Mouse (Mus musculus): ENCODE measurements around the gene Npas2. TPM values are rescaled to one million over a fixed set of nuclear protein-coding genes. Genes with fewer than 3 reads are reported as not detected.

Npas2 gene
- polyA plus RNA-seq, 1 experiment from 2014 or later: 1.8 TPM

DNA sequence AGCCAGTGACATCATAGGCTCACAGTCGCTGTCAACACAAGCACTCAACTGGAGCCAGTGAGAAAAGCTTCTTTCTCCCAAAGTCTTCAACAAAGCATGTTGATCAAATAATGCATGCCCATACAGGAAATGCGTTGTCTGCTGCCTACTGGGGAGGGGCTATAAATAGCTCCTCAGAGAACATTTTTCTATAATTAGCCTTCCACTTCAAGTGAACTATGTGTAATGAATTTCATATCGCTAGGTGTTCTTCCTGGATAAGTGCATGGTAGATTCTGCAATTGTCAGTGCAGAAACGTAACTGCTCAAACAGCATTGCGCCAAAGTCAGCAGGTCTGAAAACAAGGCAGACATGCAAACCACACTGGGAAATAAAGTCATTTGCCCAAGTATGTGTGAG, 7.7 kb upstream of the Npas2 start:
- H3K27ac ChIP-seq (ENCODE audit: low read length): peak overlapping the region; percentile 76
- peaks cover 10% of the 10 kb centered on the region; the same call in 1 of the 2 replicates for H3K4me1 ChIP-seq (ENCODE audit: control insufficient read depth, insufficient read depth, low read length)
- no peaks in the 10 kb centered on the region for H3K27me3 ChIP-seq (ENCODE audit: control insufficient read depth, insufficient read depth, low read length)
- H3K4me3 ChIP-seq (replicated peaks; ENCODE audit: low read length): no peak overlapping the region
- H3K9ac ChIP-seq (ENCODE audit: low read length): no peak overlapping the region
- no peaks in the 10 kb centered on the region for H3K9me3 ChIP-seq (replicated peaks; ENCODE audit: control insufficient read depth, low read length)
- H3K4me2 ChIP-seq (ENCODE audit: low read depth, low read length): no peak overlapping the region
- ATAC-seq (ENCODE audit: insufficient read depth, low FRiP score): no peak
- no peaks in the 10 kb centered on the region for H3K36me3 ChIP-seq (ENCODE audit: control insufficient read depth, insufficient read depth, low read length)
- WGBS: 63% methylated on average over 5 of the region's 5 CpGs

DNA sequence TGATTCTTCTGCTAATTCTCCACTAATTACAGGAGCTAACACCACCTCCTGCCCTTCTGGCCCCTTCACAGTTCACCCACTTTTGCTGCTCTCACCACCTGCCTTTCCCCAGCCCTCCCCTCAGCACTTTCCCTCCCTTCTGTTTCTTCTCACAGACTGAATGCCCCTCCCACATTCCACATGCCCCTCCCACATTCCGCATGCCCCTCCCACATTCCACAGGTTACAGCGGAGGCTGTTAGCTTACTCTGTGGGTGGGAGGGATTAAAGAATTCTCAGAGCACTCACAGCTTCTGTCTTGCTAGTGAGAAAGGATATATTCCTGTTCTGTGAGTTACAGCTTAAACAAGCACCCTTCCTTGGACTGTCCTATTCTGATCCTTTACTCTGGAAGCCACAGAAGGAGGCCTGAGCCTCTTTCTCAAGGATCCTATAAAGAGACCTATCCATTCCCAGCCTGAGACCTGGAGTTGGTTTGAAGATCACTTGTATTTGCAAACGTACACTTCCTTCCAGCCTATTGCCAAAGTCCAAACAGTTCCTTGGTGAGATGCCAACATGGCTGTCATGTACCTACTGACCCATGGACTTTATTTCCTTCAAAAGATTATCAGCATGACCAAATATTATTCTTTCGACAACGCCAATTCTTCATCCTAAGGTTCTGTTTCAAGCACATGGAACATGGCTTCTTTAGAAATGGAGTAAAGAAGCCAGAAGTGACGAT, 6.7 kb upstream of the Npas2 start:
- no peak overlapping the region for H3K4me3 ChIP-seq (replicated peaks; ENCODE audit: low read length)
- no peaks in the 10 kb centered on the region for H3K9me3 ChIP-seq (replicated peaks; ENCODE audit: control insufficient read depth, low read length)
- peak; percentile 86 for ATAC-seq (ENCODE audit: insufficient read depth, low FRiP score)
- peak overlapping the region; percentile 76 for H3K27ac ChIP-seq (ENCODE audit: low read length)
- peaks cover 10% of the 10 kb centered on the region; the same call in 1 of the 2 replicates for H3K4me1 ChIP-seq (ENCODE audit: control insufficient read depth, insufficient read depth, low read length)
- no peaks in the 10 kb centered on the region for H3K36me3 ChIP-seq (ENCODE audit: control insufficient read depth, insufficient read depth, low read length)
- no peak overlapping the region for H3K4me2 ChIP-seq (ENCODE audit: low read depth, low read length)
- 37% methylated on average over 6 of the region's 6 CpGs for WGBS
- no peak overlapping the region for H3K9ac ChIP-seq (ENCODE audit: low read length)
- no peaks in the 10 kb centered on the region for H3K27me3 ChIP-seq (ENCODE audit: control insufficient read depth, insufficient read depth, low read length)

DNA sequence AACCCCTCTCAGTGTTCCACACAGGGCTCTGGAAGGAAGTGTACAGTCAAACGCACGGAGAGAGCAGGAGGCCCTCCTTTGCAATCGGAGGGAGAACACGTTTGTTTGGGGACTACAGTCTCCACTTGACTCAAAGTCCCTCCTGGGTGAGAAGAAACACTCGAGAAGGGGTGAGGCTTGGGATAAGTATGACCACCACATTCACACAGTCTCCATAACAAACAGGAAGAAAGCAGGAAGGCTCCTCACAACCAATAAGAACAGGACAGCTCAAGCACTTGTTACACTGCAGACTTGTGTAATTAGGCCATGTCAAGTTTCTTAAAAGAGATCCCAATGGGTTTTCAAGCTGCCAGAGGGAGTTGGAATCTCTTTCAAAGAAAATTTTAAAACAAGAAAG, 2.4 kb upstream of the Npas2 start:
- Histone ChIP-seq H3K4me1 (ENCODE audit: control insufficient read depth, insufficient read depth, low read length) (peaks cover 21% of the 10 kb centered on the region), H3K4me2 (ENCODE audit: low read depth, low read length) (no peak overlapping the region)
- 58% methylated on average over 5 of the region's 5 CpGs for WGBS

DNA sequence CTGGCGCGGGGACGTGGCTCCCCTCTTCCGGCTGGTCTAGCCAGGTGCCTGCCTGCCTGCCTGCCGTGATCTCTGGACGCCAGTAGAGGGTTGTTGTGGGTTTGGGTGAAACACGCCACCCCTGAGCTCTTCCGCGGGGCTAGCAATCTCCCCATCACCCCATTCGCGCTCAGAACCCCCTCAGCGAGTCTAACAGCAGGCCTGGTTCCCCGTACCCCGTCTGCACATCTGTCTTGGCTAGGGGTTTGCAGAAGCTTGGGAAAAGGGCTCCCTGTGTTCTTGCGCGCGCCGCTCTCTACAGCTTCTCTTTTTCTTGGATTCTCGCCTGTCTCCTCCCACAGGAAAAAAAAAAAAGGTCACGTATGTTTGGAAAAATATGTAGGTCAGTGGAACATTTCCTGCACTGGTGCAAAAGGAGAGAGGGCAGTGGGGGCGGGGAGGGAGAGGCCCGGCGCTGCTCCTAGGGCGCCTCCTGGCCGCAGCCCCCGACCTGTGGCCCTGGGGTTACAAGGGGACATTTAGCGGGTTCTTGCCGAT, 1.0 kb upstream of the Npas2 start:
- 3% methylated on average over 28 of the region's 28 CpGs for whole genome bisulfite sequencing
- no peaks in the 10 kb centered on the region for H3K36me3 ChIP-seq (ENCODE audit: control insufficient read depth, insufficient read depth, low read length)
- peak overlapping the region; percentile 78 for H3K4me3 ChIP-seq (replicated peaks; ENCODE audit: low read length)
- H3K27ac ChIP-seq (ENCODE audit: low read length): peak overlapping the region; percentile 77
- peak overlapping the region; percentile 100 for H3K4me2 ChIP-seq (ENCODE audit: low read depth, low read length)
- H3K9ac ChIP-seq (ENCODE audit: low read length): peak overlapping the region; percentile 89
- peak; percentile 45; the same call in 1 of the 2 replicates for ATAC-seq (ENCODE audit: insufficient read depth, low FRiP score)
- H3K4me1 ChIP-seq (ENCODE audit: control insufficient read depth, insufficient read depth, low read length): peaks cover 18% of the 10 kb centered on the region
- H3K9me3 ChIP-seq (replicated peaks; ENCODE audit: control insufficient read depth, low read length): no peaks in the 10 kb centered on the region
- H3K27me3 ChIP-seq (ENCODE audit: control insufficient read depth, insufficient read depth, low read length): peaks cover 11% of the 10 kb centered on the region

More for the DNA sequence above, 2.4 kb upstream of the Npas2 start:
- no peak overlapping the region for H3K4me3 ChIP-seq (replicated peaks; ENCODE audit: low read length)
- H3K27me3 ChIP-seq (ENCODE audit: control insufficient read depth, insufficient read depth, low read length): peaks cover 11% of the 10 kb centered on the region
- peak overlapping the region; percentile 24 for H3K27ac ChIP-seq (ENCODE audit: low read length)
- ATAC-seq (ENCODE audit: insufficient read depth, low FRiP score): no peak
- H3K36me3 ChIP-seq (ENCODE audit: control insufficient read depth, insufficient read depth, low read length): no peaks in the 10 kb centered on the region
- no peak overlapping the region for H3K9ac ChIP-seq (ENCODE audit: low read length)
- H3K9me3 ChIP-seq (replicated peaks; ENCODE audit: control insufficient read depth, low read length): no peaks in the 10 kb centered on the region

DNA sequence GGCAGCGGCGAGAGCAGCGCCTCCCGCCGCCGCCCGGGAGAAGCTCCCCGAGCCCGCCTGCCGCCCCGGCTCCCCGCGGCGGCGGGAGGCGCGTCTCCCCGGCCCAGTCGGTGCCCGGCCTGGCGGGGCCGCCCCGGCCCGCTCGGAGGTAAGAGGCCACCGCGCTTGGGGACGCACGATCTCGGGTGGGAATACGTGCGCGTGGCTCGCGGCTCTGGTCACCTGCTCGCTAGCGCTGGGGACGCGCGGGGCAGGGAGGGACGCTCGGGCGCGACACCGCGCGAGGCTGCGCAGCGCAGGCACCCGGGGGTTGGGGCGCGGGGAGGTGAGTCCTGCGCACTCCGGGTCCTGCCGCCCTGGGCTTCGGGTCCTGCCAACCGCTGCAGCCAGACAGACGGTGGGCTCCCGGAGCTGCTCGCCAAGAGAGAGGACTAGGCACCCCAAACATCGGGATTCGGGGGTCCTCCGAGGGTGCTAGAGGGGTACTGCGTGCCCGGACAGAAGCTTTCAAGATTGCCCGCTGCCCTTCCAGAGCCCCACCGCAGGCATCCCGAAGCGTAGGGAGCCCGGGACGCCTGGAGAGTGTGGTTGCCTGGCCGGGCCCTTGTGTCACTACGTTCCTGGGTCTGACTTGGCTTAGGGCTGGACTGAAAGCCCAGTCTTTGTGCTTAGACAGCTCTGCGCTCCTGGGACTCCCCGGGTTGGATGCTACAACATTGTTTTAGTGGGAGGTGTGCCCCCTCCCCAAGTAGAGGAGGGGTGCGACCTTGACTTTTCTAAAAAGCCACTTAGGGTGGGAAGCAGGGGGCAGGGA, 538 bp downstream of the Npas2 start:
- H3K27ac ChIP-seq (ENCODE audit: low read length): peak overlapping the region; percentile 46
- peak; percentile 38; the same call in 1 of the 2 replicates for ATAC-seq (ENCODE audit: insufficient read depth, low FRiP score)
- H3K9me3 ChIP-seq (replicated peaks; ENCODE audit: control insufficient read depth, low read length): no peaks in the 10 kb centered on the region
- 1% methylated on average over 72 of the region's 76 CpGs for WGBS
- peaks cover 18% of the 10 kb centered on the region for H3K4me1 ChIP-seq (ENCODE audit: control insufficient read depth, insufficient read depth, low read length)
- peak overlapping the region; percentile 89 for H3K9ac ChIP-seq (ENCODE audit: low read length)
- peak overlapping the region; percentile 78 for H3K4me3 ChIP-seq (replicated peaks; ENCODE audit: low read length)
- H3K36me3 ChIP-seq (ENCODE audit: control insufficient read depth, insufficient read depth, low read length): no peaks in the 10 kb centered on the region
- peaks cover 11% of the 10 kb centered on the region for H3K27me3 ChIP-seq (ENCODE audit: control insufficient read depth, insufficient read depth, low read length)
- H3K4me2 ChIP-seq (ENCODE audit: low read depth, low read length): peak overlapping the region; percentile 100

DNA sequence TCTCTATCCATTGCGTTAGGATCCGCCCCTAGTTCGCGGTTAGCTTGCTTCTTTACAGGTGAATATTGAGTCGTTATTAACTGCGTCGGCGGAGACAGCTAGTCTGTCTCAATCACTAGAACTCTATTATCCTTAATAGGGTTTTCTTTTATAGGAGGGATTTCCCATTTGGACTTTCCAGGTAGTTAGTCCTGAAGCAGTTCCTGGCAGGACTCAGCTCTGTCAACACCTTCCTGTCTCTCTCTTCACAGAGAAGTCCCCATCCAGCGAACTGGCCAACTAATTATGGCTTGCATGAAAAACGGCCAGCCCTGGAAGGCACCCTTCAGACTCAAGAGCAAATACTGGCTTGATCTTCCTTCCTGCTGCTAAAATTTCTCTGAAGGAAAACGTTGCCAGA, 1.4 kb downstream of the Npas2 start:
- H3K4me3 ChIP-seq (replicated peaks; ENCODE audit: low read length): peak overlapping the region; percentile 78
- no peak overlapping the region for H3K9ac ChIP-seq (ENCODE audit: low read length)
- WGBS: 5% methylated on average over 11 of the region's 11 CpGs
- H3K27ac ChIP-seq (ENCODE audit: low read length): no peak overlapping the region
- H3K9me3 ChIP-seq (replicated peaks; ENCODE audit: control insufficient read depth, low read length): no peaks in the 10 kb centered on the region
- peaks cover 18% of the 10 kb centered on the region for H3K4me1 ChIP-seq (ENCODE audit: control insufficient read depth, insufficient read depth, low read length)
- H3K4me2 ChIP-seq (ENCODE audit: low read depth, low read length): peak overlapping the region; percentile 100
- peaks cover 11% of the 10 kb centered on the region for H3K27me3 ChIP-seq (ENCODE audit: control insufficient read depth, insufficient read depth, low read length)
- no peaks in the 10 kb centered on the region for H3K36me3 ChIP-seq (ENCODE audit: control insufficient read depth, insufficient read depth, low read length)
- no peak for ATAC-seq (ENCODE audit: insufficient read depth, low FRiP score)

DNA sequence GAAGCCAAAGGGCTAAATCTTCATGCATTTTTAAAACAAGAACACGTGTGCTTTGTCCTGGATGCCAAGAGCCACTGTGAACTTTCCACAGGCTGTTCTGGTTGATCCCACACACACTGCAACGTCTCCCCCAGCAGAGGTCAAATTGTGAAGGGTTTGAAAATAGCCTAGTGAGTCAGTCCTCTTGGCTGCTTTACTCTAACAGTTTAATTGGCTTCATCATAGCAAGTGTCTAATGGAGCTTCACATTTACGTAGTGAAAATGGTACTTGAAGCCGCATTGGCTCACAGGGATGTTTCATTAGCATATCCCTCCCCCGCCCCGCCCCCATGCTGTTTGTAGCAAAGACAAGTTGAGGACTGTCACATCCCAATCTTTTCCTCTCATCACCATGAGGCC, 2.6 kb downstream of the Npas2 start:
- no peak overlapping the region for H3K9ac ChIP-seq (ENCODE audit: low read length)
- no peak for ATAC-seq (ENCODE audit: insufficient read depth, low FRiP score)
- WGBS: 37% methylated on average over 6 of the region's 6 CpGs
- no peak overlapping the region for H3K4me2 ChIP-seq (ENCODE audit: low read depth, low read length)
- peaks cover 18% of the 10 kb centered on the region for H3K4me1 ChIP-seq (ENCODE audit: control insufficient read depth, insufficient read depth, low read length)
- peaks cover 11% of the 10 kb centered on the region for H3K27me3 ChIP-seq (ENCODE audit: control insufficient read depth, insufficient read depth, low read length)
- no peak overlapping the region for H3K27ac ChIP-seq (ENCODE audit: low read length)
- no peaks in the 10 kb centered on the region for H3K36me3 ChIP-seq (ENCODE audit: control insufficient read depth, insufficient read depth, low read length)
- no peak overlapping the region for H3K4me3 ChIP-seq (replicated peaks; ENCODE audit: low read length)
- no peaks in the 10 kb centered on the region for H3K9me3 ChIP-seq (replicated peaks; ENCODE audit: control insufficient read depth, low read length)

DNA sequence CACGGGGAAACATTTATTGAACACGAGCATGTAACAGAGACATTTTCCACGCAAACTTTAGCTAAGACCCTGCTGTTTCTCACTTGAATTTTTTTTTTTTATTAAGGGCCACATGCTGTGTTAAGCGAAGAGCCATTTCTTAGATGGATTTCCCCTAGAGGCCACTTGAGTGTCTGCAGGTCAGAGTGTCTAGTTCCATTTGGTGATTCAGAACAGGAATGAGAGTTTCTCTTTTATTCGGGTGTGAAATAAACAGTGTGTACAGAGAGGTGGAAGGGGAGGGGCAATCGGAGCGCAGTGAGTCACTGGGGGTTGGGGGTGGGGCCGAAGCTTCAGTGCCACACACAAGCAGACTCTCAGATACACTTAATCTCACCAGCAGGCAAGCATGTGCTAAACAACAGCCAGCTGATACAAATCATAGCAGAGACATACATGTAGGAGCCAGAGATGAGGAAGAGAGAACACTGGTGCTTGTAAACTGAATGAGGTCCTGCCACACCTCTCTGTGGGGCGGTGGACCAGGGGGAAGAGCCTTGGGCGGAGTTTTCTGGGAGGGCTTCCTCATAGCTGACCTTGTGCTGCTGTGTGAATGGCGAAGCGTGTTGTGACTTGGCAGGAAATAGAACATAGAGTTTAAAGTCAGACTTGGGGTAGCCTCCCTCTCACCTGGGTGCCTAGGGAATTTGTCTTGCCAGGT, 3.3 kb downstream of the Npas2 start:
- Histone ChIP-seq H3K27ac (ENCODE audit: low read length) (peak overlapping the region; percentile 63), H3K4me1 (ENCODE audit: control insufficient read depth, insufficient read depth, low read length) (peaks cover 18% of the 10 kb centered on the region), H3K9me3 (replicated peaks; ENCODE audit: control insufficient read depth, low read length) (no peaks in the 10 kb centered on the region), H3K36me3 (ENCODE audit: control insufficient read depth, insufficient read depth, low read length) (no peaks in the 10 kb centered on the region), H3K4me3 (replicated peaks; ENCODE audit: low read length) (no peak overlapping the region), H3K4me2 (ENCODE audit: low read depth, low read length) (no peak overlapping the region), H3K9ac (ENCODE audit: low read length) (no peak overlapping the region), H3K27me3 (ENCODE audit: control insufficient read depth, insufficient read depth, low read length) (peaks cover 11% of the 10 kb centered on the region)
- WGBS: 36% methylated on average over 12 of the region's 12 CpGs
- peak; percentile 78 for ATAC-seq (ENCODE audit: insufficient read depth, low FRiP score)

Measured in stomach, embryonic 16.5 days (tissue).